Mouse (Mus musculus) liver, embryonic 13.5 days (tissue): Measurements from ENCODE around the gene Srcin1. TPM values are rescaled to one million over a fixed set of nuclear protein-coding genes. Genes with fewer than 3 reads are reported as not detected.

Experiments used
- ATAC-seq: fragments of 200-750 bp; cut with Nextera tagmentation; 2 replicates; pipeline ENCODE4 v1.8.0; 2017; ENCODE audit warnings: low read depth, mild to moderate bottlenecking, moderate number of reproducible peaks, moderate library complexity
- DNase-seq: peaks from one replicate; pipeline ENCODE4 v3.0.0; 2022
- H3K27ac ChIP-seq: fragments of 300-500 bp; sonication (generic); 2 replicates; pipeline ENCODE4 v1.5.1; 2015; ENCODE audit warnings: moderate library complexity, mild to moderate bottlenecking, inconsistent platforms
- H3K27me3 ChIP-seq: fragments of 300-500 bp; sonication (generic); 2 replicates; pipeline ENCODE4 v1.6.1; 2015; ENCODE audit warnings: mild to moderate bottlenecking, inconsistent platforms
- H3K36me3 ChIP-seq: fragments of 300-500 bp; sonication (generic); 2 replicates; pipeline ENCODE4 v1.6.1; 2015; ENCODE audit warnings: mild to moderate bottlenecking, inconsistent platforms
- H3K4me1 ChIP-seq: fragments of 300-500 bp; sonication (generic); replicated peaks from 2 replicates; pipeline ENCODE4 v1.6.1; 2015; ENCODE audit warnings: inconsistent platforms
- H3K4me2 ChIP-seq: fragments of 300-500 bp; sonication (generic); 2 replicates; pipeline ENCODE4 v1.6.1; 2015; ENCODE audit warnings: inconsistent platforms, mild to moderate bottlenecking, moderate library complexity
- H3K4me3 ChIP-seq: fragments of 300-500 bp; sonication (generic); replicated peaks from 2 replicates; pipeline ENCODE4 v1.5.1; 2015; ENCODE audit warnings: mild to moderate bottlenecking, inconsistent platforms
- H3K9ac ChIP-seq: fragments of 300-500 bp; sonication (generic); 2 replicates; pipeline ENCODE4 v1.6.1; 2015; ENCODE audit warnings: mild to moderate bottlenecking, inconsistent platforms
- H3K9me3 ChIP-seq: fragments of 300-500 bp; sonication (generic); replicated peaks from 2 replicates; pipeline ENCODE4 v1.6.1; 2016; ENCODE audit warnings: inconsistent platforms
- WGBS: fragments of 180-500 bp; shearing (Covaris S2); methylation state at CpG from one replicate; pipeline ENCODE4 v1.1.7; 2015; ENCODE audit not compliant: insufficient replicate concordance; 5-methylcytosine and 5-hydroxymethylcytosine counted together
- polyA plus RNA-seq: library from polyadenylated mRNA; unstranded; fragments of >200 nt; fragmentation: Nextera tagmentation; extraction: Ambion mirVana; gene quantifications from 2 replicates; pipeline ENCODE4 v1.2.1, GENCODE M21; 2015

Gene Srcin1
- 0.01 TPM in 1 of 2 replicates, not detected in the other for polyA plus RNA-seq

- peak within 1 kb of the TSS; percentile 84 for H3K4me2 ChIP-seq
- no peaks in the 10 kb centered on the region for H3K9me3 ChIP-seq
- peaks cover 94% of the 10 kb centered on the region for H3K27me3 ChIP-seq
- 27% methylated on average over 9 of the region's 9 CpGs for WGBS
- no peak within 1 kb of the TSS for H3K27ac ChIP-seq
- H3K4me1 ChIP-seq: peaks cover 18% of the 10 kb centered on the region
- H3K4me3 ChIP-seq: peak within 1 kb of the TSS; percentile 59
- 0 out of 2 replicates have a peak within 1 kb of the TSS, but pooled peaks have one; percentile 17 for H3K9ac ChIP-seq
- DNase-seq (no peak), ATAC-seq (no peak)
- H3K36me3 ChIP-seq: no peaks in the 10 kb centered on the region
These were observed at the start of gene Srcin1 for GRCm38 (mm10) chr11:97576136-97576906. Gene Srcin1 (minus strand): TSS chr11:97576186.

GRCm38 (mm10) chr11:97625551-97625950 lies 49.6 kb upstream of the Srcin1 start:
- no peaks in the 10 kb centered on the region for H3K36me3 ChIP-seq
- 28% methylated on average over 5 of the region's 5 CpGs for WGBS
- H3K27ac ChIP-seq: no peak overlapping the region
- DNase-seq (no peak), ATAC-seq (no peak)
- no peak overlapping the region for H3K9ac ChIP-seq
- H3K4me3 ChIP-seq: no peak overlapping the region
- H3K9me3 ChIP-seq: no peaks in the 10 kb centered on the region
- H3K4me1 ChIP-seq: peaks cover 29% of the 10 kb centered on the region
- H3K27me3 ChIP-seq: peaks cover 85% of the 10 kb centered on the region
- H3K4me2 ChIP-seq: no peak overlapping the region

- Histone ChIP-seq H3K36me3 (no peaks in the 10 kb centered on the region), H3K4me3 (no peak overlapping the region), H3K27ac (no peak overlapping the region), H3K4me1 (peaks cover 15% of the 10 kb centered on the region), H3K9ac (no peak overlapping the region), H3K4me2 (no peak overlapping the region), H3K27me3 (peaks cover 70% of the 10 kb centered on the region), H3K9me3 (no peaks in the 10 kb centered on the region)
- ATAC-seq: no peak
- DNase-seq: no peak
- WGBS: 41% methylated on average over 9 of the region's 9 CpGs
These were observed 47.2 kb upstream of the Srcin1 start for GRCm38 (mm10) chr11:97623166-97623565.

GRCm38 (mm10) chr11:97622440-97622839 lies 46.5 kb upstream of the Srcin1 start:
- Histone ChIP-seq H3K4me3 (no peak overlapping the region), H3K27ac (no peak overlapping the region), H3K27me3 (peaks cover 68% of the 10 kb centered on the region), H3K4me2 (no peak overlapping the region), H3K9me3 (no peaks in the 10 kb centered on the region), H3K4me1 (peaks cover 7% of the 10 kb centered on the region), H3K9ac (no peak overlapping the region), H3K36me3 (no peaks in the 10 kb centered on the region)
- ATAC-seq (no peak), DNase-seq (peak; percentile 24)
- 4% methylated on average over 6 of the region's 6 CpGs for WGBS

- Histone ChIP-seq H3K27me3 (peaks cover 57% of the 10 kb centered on the region), H3K36me3 (no peaks in the 10 kb centered on the region), H3K9me3 (no peaks in the 10 kb centered on the region), H3K27ac (no peak overlapping the region), H3K4me3 (no peak overlapping the region), H3K9ac (no peak overlapping the region), H3K4me2 (no peak overlapping the region), H3K4me1 (peaks cover 5% of the 10 kb centered on the region)
- DNase-seq (no peak), ATAC-seq (no peak)
- 39% methylated on average over 5 of the region's 5 CpGs for whole genome bisulfite sequencing
These were observed 43.4 kb upstream of the Srcin1 start for GRCm38 (mm10) chr11:97619391-97619795.

GRCm38 (mm10) chr11:97618368-97618767 lies 42.4 kb upstream of the Srcin1 start:
- H3K36me3 ChIP-seq: no peaks in the 10 kb centered on the region
- H3K27me3 ChIP-seq: peaks cover 48% of the 10 kb centered on the region
- H3K9me3 ChIP-seq: no peaks in the 10 kb centered on the region
- H3K9ac ChIP-seq: no peak overlapping the region
- no peak overlapping the region for H3K4me2 ChIP-seq
- 41% methylated on average over 11 of the region's 11 CpGs for WGBS
- DNase-seq: no peak
- no peak; the same call in 1 of the 2 replicates for ATAC-seq
- no peak overlapping the region for H3K27ac ChIP-seq
- peaks cover 5% of the 10 kb centered on the region for H3K4me1 ChIP-seq
- H3K4me3 ChIP-seq: no peak overlapping the region

- Histone ChIP-seq H3K9ac (no peak overlapping the region), H3K36me3 (no peaks in the 10 kb centered on the region), H3K9me3 (no peaks in the 10 kb centered on the region), H3K27me3 (peaks cover 39% of the 10 kb centered on the region), H3K4me3 (no peak overlapping the region), H3K4me1 (peaks cover 5% of the 10 kb centered on the region), H3K27ac (no peak overlapping the region), H3K4me2 (no peak overlapping the region)
- DNase-seq (no peak), ATAC-seq (no peak)
- whole genome bisulfite sequencing: 60% methylated on average over 4 of the region's 4 CpGs
These were observed 39.3 kb upstream of the Srcin1 start for GRCm38 (mm10) chr11:97615276-97615675.

GRCm38 (mm10) chr11:97611076-97611475 lies 35.1 kb upstream of the Srcin1 start:
- no peaks in the 10 kb centered on the region for H3K9me3 ChIP-seq
- no peak overlapping the region for H3K4me3 ChIP-seq
- 58% methylated on average over 8 of the region's 8 CpGs for WGBS
- DNase-seq (no peak), ATAC-seq (no peak)
- H3K36me3 ChIP-seq: no peaks in the 10 kb centered on the region
- no peaks in the 10 kb centered on the region for H3K4me1 ChIP-seq
- peaks cover 19% of the 10 kb centered on the region for H3K27me3 ChIP-seq
- no peak overlapping the region for H3K27ac ChIP-seq
- H3K9ac ChIP-seq: no peak overlapping the region
- no peak overlapping the region for H3K4me2 ChIP-seq

- no peak for DNase-seq
These were observed 33.8 kb upstream of the Srcin1 start for GRCm38 (mm10) chr11:97609743-97610142.

GRCm38 (mm10) chr11:97608933-97609332 lies 32.9 kb upstream of the Srcin1 start:
- WGBS: 51% methylated on average over 4 of the region's 4 CpGs

More at GRCm38 (mm10) chr11:97609743-97610142, 33.8 kb upstream of the Srcin1 start:
- Histone ChIP-seq H3K36me3 (no peaks in the 10 kb centered on the region), H3K4me1 (no peaks in the 10 kb centered on the region), H3K4me3 (no peak overlapping the region), H3K9ac (no peak overlapping the region), H3K4me2 (no peak overlapping the region), H3K27ac (no peak overlapping the region), H3K9me3 (no peaks in the 10 kb centered on the region), H3K27me3 (peaks cover 14% of the 10 kb centered on the region)
- 85% methylated on average over 13 of the region's 13 CpGs for WGBS
- ATAC-seq: no peak

GRCm38 (mm10) chr11:97607056-97607725 lies 31.2 kb upstream of the Srcin1 start:
- H3K27ac ChIP-seq: no peak overlapping the region
- WGBS: 78% methylated on average over 8 of the region's 8 CpGs
- no peaks in the 10 kb centered on the region for H3K9me3 ChIP-seq
- no peak for ATAC-seq
- H3K27me3 ChIP-seq: peaks cover 15% of the 10 kb centered on the region; the same call in 1 of the 2 replicates
- H3K36me3 ChIP-seq: no peaks in the 10 kb centered on the region
- H3K4me3 ChIP-seq: no peak overlapping the region
- no peak for DNase-seq
- H3K4me1 ChIP-seq: no peaks in the 10 kb centered on the region
- no peak overlapping the region for H3K9ac ChIP-seq
- no peak overlapping the region for H3K4me2 ChIP-seq

More at GRCm38 (mm10) chr11:97608933-97609332, 32.9 kb upstream of the Srcin1 start:
- Histone ChIP-seq H3K27ac (no peak overlapping the region), H3K9ac (no peak overlapping the region), H3K9me3 (no peaks in the 10 kb centered on the region), H3K4me2 (no peak overlapping the region), H3K36me3 (no peaks in the 10 kb centered on the region), H3K4me1 (no peaks in the 10 kb centered on the region), H3K4me3 (no peak overlapping the region), H3K27me3 (peaks cover 18% of the 10 kb centered on the region)
- DNase-seq: no peak
- ATAC-seq: no peak
